Mouse (Mus musculus) lung, adult 2 months (tissue): ENCODE data around the gene Pla2g16.

Source experiments
- CTCF ChIP-seq: fragments of 200-500 bp; IDR thresholded peaks from 2 replicates; pipeline ENCODE4 v1.5.1; 2011; ENCODE audit warnings: mild to moderate bottlenecking, low read length, control low read depth; ENCODE audit not compliant: insufficient read depth
- POLR2A ChIP-seq: fragments of 200-500 bp; IDR thresholded peaks from 2 replicates; pipeline ENCODE4 v1.6.1; 2011; ENCODE audit warnings: low read depth, mild to moderate bottlenecking, control low read depth, low read length, borderline replicate concordance; ENCODE audit errors: extremely low read depth

- TF ChIP-seq CTCF = no peak
- no peak for TF ChIP-seq POLR2A
Measured at GRCm38 (mm10) chr19:7508026-7508425, 49.2 kb upstream of the Pla2g16 start.
